Mouse (Mus musculus) embryonic fibroblast, embryonic 13.5 days (primary cell): ENCODE results near the gene Cyb561d2.

ENCODE experiments used
- CTCF ChIP-seq: IDR thresholded peaks from 2 replicates; pipeline ENCODE4 v1.5.1; 2011; ENCODE audit warnings: mild to moderate bottlenecking, control low read depth, low read length, moderate library complexity, borderline replicate concordance; ENCODE audit not compliant: insufficient read depth
- POLR2A ChIP-seq: IDR thresholded peaks from 2 replicates; pipeline ENCODE4 v1.6.1; 2011; ENCODE audit warnings: low read depth, mild to moderate bottlenecking, control low read depth, low read length, moderate library complexity

DNA sequence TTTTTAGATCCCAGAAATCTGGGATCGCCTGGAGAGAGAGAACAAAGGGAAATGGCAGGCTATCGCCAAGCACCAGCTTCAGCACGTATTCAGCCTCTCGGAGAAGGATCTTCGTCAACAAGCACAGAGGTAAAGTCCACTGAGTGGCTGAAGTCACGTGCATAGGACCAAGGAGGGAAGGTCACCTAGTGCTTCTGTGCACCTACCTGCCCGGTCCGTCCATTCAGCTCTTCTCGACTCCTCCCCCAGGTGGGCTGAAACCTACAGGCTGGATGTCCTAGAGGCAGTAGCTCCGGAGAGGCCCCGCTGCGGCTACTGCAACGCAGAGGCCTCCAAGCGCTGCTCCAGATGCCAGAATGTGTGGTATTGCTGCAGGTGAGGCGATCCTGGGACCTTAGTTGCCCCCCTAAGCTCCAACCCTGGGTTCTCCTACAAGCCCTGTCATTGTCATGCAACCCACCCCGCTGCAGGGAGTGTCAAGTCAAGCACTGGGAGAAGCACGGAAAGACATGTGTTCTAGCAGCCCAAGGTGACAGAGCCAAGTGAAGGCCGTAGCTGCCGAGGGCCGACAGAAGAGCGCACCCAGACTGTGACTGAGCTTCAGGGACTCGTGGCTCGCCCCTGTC, 8.6 kb upstream of the Cyb561d2 start:
- TF ChIP-seq POLR2A (no peak), CTCF (no peak)
